Mouse (Mus musculus) thymus, adult 2 months (tissue): Measurements from ENCODE around the gene Trp73. TPM values are rescaled to one million over a fixed set of nuclear protein-coding genes. Genes with fewer than 3 reads are reported as not detected.

Experiments used
- DNase-seq: peaks from one replicate; pipeline ENCODE4 v3.0.0; 2021
- H3K27ac ChIP-seq: fragments of 200-500 bp; 2 replicates; pipeline ENCODE4 v1.5.1; 2012; ENCODE audit warnings: low read length, control low read depth; ENCODE audit not compliant: control insufficient read depth, insufficient read depth
- H3K27me3 ChIP-seq: fragments of 200-500 bp; 2 replicates; pipeline ENCODE4 v1.6.1; 2012; ENCODE audit warnings: mild to moderate bottlenecking, low read length, moderate library complexity, mixed read lengths; ENCODE audit not compliant: control insufficient read depth, insufficient read depth
- H3K36me3 ChIP-seq: fragments of 200-500 bp; 2 replicates; pipeline ENCODE4 v1.6.1; 2012; ENCODE audit warnings: mild to moderate bottlenecking, low read length, moderate library complexity; ENCODE audit not compliant: control insufficient read depth, insufficient read depth
- H3K4me1 ChIP-seq: fragments of 200-500 bp; replicated peaks from 2 replicates; pipeline ENCODE4 v1.6.1; 2012; ENCODE audit warnings: low read length; ENCODE audit not compliant: control insufficient read depth, insufficient read depth
- H3K4me3 ChIP-seq: fragments of 200-500 bp; 2 replicates; pipeline ENCODE4 v1.5.1; 2012; ENCODE audit warnings: mild to moderate bottlenecking, low read length, control low read depth, moderate library complexity; ENCODE audit not compliant: control insufficient read depth, insufficient read depth
- CTCF ChIP-seq: fragments of 200-500 bp; IDR thresholded peaks from 2 replicates; pipeline ENCODE4 v1.5.1; 2012; ENCODE audit warnings: mild to moderate bottlenecking, control low read depth, low read length, moderate library complexity, borderline replicate concordance; ENCODE audit not compliant: control insufficient read depth, poor library complexity, insufficient read depth; ENCODE audit errors: extremely low read depth
- POLR2A ChIP-seq: fragments of 200-500 bp; IDR thresholded peaks from 2 replicates; pipeline ENCODE4 v1.6.1; 2012; ENCODE audit warnings: mild to moderate bottlenecking, low read length, control low read depth, moderate library complexity; ENCODE audit not compliant: control insufficient read depth, poor library complexity, insufficient read depth; ENCODE audit errors: extremely low read depth
- WGBS: fragments of 180-500 bp; shearing (Covaris S2); methylation state at CpG from one replicate; pipeline ENCODE4 v1.1.7; 2018; 5-methylcytosine and 5-hydroxymethylcytosine counted together
- polyA plus RNA-seq: library from polyadenylated mRNA; depleted of rRNA; stranded (reverse); fragments of >200 nt; gene quantifications from 2 replicates; pipeline ENCODE4 v1.2.3, GENCODE M21; 2012

Trp73 gene
- polyA plus RNA-seq, 1 experiment: 1.0 TPM

- Histone ChIP-seq H3K27ac (no peak overlapping the region), H3K36me3 (peaks cover 3% of the 10 kb centered on the region; the same call in 1 of the 2 replicates), H3K4me1 (peaks cover 9% of the 10 kb centered on the region), H3K27me3 (0 out of 2 replicates have a peak, but pooled peaks cover 3% of the 10 kb centered on the region), H3K4me3 (no peak overlapping the region)
- TF ChIP-seq POLR2A (no peak), CTCF (no peak)
- DNase-seq: no peak
- 88% methylated on average over 10 of the region's 10 CpGs for WGBS
Measured at GRCm38 (mm10) chr4:154146342-154146741, 6.3 kb upstream of the Trp73 start.

GRCm38 (mm10) chr4:154144712-154145111 is 4.7 kb upstream of the Trp73 start:
- Histone ChIP-seq H3K36me3 (no peaks in the 10 kb centered on the region), H3K27me3 (peaks cover 18% of the 10 kb centered on the region), H3K27ac (no peak overlapping the region), H3K4me1 (peaks cover 16% of the 10 kb centered on the region), H3K4me3 (no peak overlapping the region)
- 96% methylated on average over 3 of the region's 3 CpGs for WGBS
- no peak for DNase-seq
- TF ChIP-seq CTCF (no peak), POLR2A (no peak)

- peak; percentile 88 for DNase-seq
- 0 out of 2 replicates have a peak, but pooled peaks have one; percentile 28 for TF ChIP-seq CTCF
- TF ChIP-seq POLR2A: peak; percentile 71
- H3K4me3 ChIP-seq: peak within 1 kb of the TSS; percentile 99
- 1% methylated on average over 49 of the region's 49 CpGs for WGBS
- H3K27ac ChIP-seq: no peak within 1 kb of the TSS
- H3K27me3 ChIP-seq: peaks cover 29% of the 10 kb centered on the region
- peaks cover 16% of the 10 kb centered on the region for H3K4me1 ChIP-seq
- H3K36me3 ChIP-seq: no peaks in the 10 kb centered on the region
Measured at GRCm38 (mm10) chr4:154142211-154143040, 2.4 kb upstream of the Trp73 start, which contains the start of gene Wrap73. Gene Wrap73, plus strand, starts transcription at chr4:154142372.

DNA sequence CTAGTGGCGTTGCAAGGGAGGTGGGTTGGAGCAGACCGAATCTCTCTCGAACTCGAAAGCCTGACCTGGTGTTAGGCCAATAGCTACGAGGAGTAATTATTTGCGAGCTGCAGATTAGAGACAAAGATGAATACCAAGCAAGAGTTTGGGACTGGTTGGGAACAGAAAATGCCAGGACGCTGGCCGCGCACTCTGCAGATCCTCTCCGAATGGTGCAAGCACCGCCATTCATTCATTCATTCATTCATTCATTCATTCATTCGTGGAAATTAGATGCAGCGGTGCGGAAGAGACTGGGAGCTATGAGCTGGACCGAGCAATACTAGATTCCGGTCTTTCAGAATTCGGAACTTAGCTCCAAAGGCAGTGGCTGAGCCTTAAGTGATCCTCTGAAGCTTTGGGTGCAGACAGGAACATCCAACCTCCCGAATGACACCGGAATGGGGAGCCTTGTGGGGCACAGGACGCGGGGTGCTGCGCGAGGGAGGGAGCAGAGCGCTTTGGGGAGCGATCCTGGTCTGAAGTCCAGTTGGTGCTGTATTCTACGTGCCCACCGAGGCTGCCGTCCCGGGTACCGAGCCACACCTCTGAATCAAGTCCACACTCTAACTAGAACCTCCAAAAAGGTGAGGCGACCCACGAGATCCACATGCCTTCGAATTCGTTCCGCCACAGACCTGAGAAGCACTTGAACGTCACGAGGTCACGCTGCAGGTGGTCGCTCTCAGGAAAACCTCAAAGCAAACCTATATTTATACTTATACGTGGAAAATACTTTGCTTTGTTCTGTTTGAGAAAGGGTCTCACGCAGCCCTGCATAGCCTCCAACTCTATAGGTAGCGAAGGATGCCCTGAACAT is 1.2 kb upstream of the Trp73 start:
- WGBS: 4% methylated on average over 42 of the region's 42 CpGs
- no peak for DNase-seq
- Histone ChIP-seq H3K36me3 (no peaks in the 10 kb centered on the region), H3K4me1 (peaks cover 16% of the 10 kb centered on the region), H3K27ac (no peak overlapping the region), H3K4me3 (peak overlapping the region; percentile 14), H3K27me3 (peaks cover 29% of the 10 kb centered on the region)
- no peak for TF ChIP-seq POLR2A
- TF ChIP-seq CTCF: no peak

- Histone ChIP-seq H3K27ac (no peak overlapping the region), H3K27me3 (peaks cover 31% of the 10 kb centered on the region), H3K4me1 (peaks cover 16% of the 10 kb centered on the region), H3K4me3 (no peak overlapping the region), H3K36me3 (no peaks in the 10 kb centered on the region)
- WGBS: 5% methylated on average over 46 of the region's 46 CpGs
- peak; percentile 10 for DNase-seq
- TF ChIP-seq POLR2A: no peak
- no peak for TF ChIP-seq CTCF
Measured at GRCm38 (mm10) chr4:154140213-154141008, 403 bp upstream of the Trp73 start.
